Mouse (Mus musculus) brain, embryonic 18.5 days (tissue): ENCODE results near the gene Cyp4f18.
"Not testable (repeated sequence)": the region's sequence is repeated elsewhere in the genome, so short reads cannot be mapped to it uniquely, and the experiment has no call there.

ENCODE experiments used
- DNase-seq: peaks from one replicate; pipeline ENCODE4 v3.0.0-alpha.2; 2012; ENCODE audit warnings: low read depth, low spot score

The Cyp4f18 gene

DNA sequence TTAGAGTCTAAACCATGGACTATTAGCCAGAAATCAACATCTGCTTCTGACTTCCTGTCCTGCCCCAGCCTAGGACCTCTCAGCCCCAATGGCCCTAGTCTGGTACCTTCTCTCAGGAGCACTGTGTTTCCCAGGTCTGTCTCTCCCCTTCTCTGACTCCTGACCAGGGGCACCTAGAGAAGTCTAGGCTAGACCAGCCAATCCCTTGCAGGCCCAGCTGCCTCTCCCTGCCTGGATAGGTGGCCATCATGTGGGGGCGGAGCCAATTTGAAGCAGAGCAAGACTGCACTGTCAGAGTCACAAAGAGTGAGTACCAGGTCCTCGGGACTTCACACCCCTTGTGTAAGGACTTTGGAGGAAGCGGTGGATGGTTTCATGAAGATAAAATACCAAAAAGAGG is at the start of gene Cyp4f18:
TSS of gene Cyp4f18 (minus strand) at position 154 of the 400 bp plus-strand sequence.
- no peak for DNase-seq

DNA sequence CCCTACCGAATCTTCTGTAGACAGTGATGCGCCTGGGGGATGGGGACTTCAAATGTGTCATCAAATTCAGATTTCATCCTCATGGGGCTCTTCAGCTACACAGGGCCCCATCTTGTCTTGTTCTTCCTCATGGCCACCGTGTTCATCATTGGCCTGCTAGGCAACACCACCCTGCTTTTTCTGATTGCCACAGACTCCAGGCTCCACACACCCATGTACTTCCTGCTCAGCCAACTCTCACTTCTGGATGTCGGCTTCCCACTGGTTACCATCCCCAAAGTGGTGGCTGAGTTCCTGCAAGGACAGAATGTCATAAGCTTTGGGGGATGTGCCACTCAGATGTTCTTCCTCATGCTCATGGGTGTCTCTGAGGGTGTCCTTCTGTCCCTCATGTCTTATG is 48.2 kb upstream of the Cyp4f18 start:
- DNase-seq: not testable (repeated sequence)

DNA sequence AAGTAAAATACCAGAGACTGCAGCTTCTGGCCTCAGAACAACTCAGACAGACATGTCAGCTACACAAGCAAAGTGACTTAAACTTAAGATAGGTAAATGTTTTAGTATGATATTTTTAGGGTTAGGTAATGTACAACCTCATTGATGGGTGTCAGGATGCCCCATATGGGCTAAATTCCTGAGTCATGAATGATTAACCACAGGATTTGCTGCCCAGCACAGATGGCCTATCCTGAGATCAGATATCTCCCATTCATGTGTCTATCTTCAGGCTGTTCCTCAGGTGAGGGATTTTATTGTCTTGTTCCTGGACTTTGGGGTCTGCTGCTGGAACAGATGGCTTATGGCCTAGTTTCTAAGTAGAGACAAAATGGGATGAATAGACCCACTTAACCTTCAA is 45.2 kb upstream of the Cyp4f18 start:
- DNase-seq: not testable (repeated sequence)

DNA sequence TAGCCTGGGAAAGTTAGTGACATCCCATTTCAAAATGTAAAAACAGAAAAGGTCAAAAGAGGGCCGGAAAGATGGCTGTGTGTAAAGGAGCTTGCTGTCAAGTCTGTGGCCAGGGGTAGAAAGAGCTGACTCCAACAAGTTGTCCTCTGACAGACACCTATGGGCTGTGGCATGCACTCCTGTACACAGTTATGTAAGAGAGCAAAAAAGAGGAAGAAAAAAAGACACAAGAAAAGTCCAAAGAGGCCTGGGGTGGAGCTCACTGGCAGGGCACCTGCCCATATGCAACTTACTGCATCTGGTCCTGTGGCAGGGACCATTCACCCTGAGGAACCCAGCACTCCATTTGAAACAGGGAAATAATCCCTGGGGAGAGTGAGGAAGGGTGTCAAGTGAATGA is 33.1 kb upstream of the Cyp4f18 start:
- no peak for DNase-seq

DNA sequence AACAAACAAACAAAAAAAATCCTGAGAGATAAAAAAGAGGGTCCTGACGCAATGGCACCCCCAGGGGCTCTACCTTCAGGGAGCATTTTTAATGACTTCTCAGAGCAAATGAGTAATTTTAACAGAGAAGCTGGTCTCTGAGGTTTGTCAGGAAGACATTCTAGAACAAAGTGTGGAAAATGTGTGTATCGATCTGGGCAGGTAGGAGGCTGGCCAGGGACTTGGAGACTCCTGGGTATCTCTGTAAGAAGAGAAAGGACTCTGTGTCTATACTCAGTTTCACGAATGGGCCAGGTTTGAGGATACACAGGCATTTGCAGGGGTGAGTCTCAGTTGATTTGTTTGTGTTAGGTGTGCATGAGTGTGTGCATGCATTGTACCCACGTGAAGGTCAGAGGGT is 31.5 kb upstream of the Cyp4f18 start, which contains the start of gene Olfr372:
TSS of gene Olfr372 (plus strand) at position 301 of the 400 bp plus-strand sequence.
- DNase-seq: not testable (repeated sequence)

DNA sequence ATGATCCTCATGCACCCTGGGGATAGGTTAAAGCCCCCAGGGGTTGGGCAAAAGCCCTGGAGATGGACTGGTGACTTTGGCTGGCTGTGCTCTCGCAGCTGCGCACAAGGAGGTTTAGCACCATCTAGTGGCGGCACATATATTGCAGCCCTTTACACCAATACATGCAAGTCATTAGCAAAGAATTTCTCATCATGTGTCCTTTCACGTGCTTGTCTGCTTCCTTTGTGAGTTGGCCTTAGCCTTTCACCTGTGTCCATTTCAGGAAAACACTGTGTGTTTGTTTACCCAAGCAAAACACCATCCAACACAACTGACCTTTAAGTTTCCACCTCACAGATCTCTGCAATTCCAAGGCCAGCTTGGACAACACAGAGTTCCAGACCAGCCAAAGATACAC is 23.5 kb upstream of the Cyp4f18 start:
- not testable (repeated sequence) for DNase-seq

DNA sequence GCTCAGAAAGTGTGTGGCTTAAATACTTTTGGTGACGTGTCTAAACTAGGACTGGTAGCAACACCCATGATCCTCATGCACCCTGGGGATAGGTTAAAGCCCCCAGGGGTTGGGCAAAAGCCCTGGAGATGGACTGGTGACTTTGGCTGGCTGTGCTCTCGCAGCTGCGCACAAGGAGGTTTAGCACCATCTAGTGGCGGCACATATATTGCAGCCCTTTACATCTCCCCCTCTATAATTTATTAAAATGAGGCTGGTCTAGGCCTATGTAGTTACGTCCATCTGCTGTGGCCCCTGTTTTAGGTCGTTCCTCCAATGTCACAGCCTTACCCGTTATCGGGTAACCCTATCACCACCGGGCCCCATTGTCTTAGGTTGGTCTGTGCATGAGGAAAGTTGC is 15.5 kb upstream of the Cyp4f18 start:
- not testable (repeated sequence) for DNase-seq

DNA sequence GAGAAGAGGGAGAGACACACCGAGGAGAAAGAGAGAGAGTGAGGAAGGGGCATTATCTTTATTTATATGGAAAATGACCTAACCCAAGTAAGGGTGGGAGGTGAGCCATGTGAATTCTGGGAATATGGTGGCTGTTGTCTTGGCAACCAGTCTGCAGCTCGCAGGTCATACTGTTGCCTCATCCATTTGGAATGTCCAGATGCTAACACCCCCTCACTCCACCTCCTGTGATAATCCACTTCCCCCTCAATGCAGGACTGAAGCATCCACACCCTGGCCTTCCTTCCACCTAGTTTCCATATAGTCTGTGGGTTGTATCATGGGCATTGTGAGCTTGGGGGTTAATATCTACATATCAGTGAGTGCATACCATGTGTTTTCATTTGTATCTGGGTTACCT is 10.4 kb upstream of the Cyp4f18 start:
- no peak for DNase-seq

DNA sequence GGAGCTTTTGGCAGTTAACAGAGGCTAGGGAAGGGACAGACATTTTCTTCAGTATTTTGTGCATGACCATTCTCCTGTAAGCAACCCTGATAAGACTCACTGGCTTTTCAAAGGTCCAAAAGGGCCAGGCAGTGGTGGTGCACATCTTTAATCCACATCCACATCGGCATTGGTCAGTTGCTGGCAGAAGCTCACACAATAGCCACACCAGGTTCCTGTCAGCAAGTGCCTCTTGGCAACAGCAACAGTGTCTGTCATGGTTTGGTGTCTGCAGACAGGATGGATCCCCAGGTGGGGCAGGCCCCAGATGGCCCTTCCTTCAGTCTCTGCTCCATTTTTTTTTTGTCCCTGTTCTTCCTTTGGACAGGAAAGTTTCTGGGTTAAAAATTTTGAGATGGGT is 9.6 kb upstream of the Cyp4f18 start:
- not testable (repeated sequence) for DNase-seq

DNA sequence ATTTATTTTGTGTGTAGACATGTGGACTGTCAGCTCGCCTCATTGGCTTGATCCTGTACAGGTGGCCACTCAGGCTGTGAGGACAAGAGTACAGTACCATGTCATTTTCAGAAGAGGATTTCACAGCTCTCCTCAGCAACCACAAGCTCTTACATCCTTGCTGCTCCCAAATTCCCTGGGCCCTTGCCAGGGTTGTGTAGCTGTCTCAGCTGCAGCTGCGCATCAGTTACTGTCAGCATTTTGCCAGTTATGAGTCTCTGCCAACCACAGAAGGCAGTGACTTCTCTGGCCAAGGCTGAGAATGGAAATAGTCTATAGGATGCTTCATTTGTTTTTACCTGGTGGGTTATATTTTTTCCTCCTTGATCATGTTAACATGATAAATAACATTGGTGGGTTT is 8.7 kb upstream of the Cyp4f18 start:
- DNase-seq: no peak

DNA sequence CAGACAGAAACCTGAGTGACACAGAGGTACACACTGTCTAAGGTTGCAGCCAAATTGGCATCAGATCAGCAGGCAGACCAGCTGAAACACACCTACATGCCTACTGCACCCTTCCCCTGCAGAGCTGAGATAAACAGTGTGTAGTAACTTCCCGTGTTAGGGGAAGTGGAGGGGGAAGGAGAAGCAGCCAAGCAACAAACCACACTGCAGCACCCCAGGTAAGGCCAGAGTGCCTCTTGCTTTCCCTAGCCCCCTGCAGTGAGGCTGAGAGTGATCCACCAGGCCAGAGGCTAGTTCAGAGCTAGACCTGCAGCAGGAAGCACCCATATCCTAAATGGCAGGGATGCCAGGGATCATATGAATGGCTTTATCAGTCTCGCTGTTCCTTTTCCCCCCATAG is 7.9 kb upstream of the Cyp4f18 start:
- DNase-seq: not testable (repeated sequence)

DNA sequence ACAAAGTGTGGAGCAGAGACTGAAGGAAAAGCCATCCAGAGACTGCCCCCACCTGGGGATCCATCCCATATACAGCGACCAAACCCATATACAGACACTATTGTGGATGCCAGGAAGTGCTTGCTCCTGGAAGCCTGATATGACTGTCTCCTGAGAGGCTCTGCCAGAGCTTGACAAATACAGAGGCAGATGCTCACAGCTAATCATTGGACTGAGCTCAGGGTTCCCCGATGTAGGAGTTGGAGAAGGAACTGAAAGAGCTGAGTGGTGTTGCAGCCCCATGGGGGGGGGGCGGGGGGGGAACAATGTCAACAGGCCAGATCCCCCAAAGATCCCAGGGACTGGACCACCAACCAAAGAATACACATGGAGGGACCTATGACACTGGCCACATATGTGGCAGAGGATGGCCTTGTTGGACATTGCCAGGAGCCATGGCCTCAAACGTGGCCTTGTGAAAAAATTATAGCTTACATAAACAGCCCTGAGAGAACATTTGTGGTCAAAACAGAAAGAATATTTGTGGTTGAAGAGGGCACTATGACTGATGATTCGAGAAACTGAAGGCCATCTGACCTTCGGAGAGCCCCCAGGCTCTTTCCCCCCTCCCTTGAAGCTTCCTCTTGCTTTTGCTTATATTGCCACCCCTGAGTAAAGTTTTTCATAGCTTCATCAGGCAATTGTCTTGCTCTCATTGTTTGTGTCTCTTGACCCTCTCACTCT is 4.2 kb upstream of the Cyp4f18 start:
- not testable (repeated sequence) for DNase-seq

DNA sequence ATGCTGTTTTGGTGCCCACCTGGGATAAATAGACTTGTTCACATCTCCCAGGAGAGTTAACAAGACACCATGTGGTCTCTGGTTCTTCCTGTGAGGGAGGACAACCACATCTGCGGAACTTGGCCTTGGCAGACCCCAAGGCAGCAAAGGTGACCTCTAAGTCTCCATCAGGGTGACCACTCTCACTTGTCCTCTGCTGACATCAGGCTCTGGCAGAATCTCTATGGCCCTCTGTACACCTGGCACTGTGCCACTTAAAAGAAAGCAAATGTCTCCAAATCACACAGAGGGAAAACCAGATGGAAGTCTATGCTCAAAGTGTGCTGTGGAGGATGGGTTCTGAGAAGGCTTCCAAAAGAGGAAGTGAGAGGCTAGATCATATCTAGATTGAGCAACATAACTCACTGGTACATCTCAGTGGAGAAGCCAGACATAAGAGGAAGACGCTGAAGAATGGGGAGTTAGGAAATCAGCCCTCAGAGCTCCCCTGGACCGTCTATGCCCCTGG is 1.2 kb downstream of the Cyp4f18 start:
- DNase-seq: no peak

DNA sequence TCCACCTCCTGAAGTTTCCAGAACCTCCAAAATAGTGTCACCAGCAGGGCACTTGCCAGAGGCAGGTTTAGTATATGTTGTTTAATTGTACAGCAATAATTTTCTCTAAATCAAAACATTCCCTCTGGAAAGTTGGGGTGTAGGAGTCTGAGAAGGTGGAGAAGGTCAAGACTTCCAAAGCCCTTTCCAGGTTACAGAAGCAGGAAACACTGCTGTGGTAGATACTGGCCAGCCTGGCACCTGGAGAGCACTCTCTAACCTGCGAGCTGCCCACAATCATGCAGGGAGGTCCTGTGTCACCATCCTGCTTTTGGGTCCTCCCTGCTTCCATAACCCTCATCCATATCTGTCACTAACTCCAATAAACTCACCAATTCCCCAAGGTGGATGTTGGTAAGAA is 2.7 kb downstream of the Cyp4f18 start:
- no peak for DNase-seq

DNA sequence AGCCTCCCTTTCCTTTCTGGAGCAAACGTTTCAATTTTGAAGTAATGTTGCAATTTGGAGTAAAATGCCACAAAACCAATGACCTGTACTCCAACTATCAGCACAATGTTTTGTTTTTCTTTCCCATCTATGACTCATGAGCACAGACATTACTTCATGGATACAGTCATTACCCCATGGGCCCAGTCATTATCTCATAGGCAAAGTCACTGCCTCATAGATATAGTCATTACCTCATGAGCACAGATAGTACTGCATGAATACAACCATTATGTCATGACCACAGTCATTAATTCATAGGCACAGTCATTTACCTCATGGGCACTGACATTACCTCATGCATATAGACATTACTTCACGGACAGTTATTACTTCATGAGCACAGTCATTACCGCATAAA is 3.5 kb downstream of the Cyp4f18 start:
- no peak for DNase-seq

DNA sequence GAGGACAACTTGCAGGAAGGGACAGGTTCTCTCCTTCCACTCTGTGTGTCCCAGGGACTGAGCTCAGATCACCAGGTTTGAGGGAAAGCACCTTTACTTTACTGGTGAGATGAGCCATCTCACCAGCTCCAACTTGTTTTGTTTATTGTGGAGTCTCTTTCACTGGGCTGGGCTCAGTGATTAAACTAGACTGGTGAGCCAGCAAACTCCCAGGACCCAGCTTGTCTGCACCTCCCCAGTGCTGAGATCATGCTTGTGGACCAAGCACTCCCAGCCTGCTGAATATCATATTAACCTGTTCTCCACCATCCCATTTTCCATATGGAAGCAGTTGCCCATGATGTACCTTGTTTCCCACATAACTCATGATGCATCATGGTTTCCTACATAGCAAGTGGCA is 6.5 kb downstream of the Cyp4f18 start:
- DNase-seq: no peak

DNA sequence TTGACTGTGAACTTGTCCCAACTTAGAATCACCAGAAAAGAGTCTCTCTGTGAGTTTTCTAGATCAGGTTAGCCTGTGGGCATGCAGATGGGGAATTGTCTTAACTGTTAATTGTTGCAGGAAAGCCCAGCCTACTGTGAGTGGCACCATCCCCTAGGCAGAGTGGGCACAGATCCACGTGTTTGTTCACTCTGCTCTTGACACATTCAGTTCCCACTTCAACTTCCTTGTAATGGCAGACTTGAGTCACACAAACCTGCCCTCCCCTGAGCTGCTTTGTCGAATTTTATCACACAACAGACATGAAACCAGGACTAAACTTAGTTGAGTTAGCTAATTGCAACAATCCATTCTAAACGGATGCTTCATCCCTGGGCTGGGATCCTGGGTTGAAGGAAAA is 9.2 kb downstream of the Cyp4f18 start:
- DNase-seq: no peak

DNA sequence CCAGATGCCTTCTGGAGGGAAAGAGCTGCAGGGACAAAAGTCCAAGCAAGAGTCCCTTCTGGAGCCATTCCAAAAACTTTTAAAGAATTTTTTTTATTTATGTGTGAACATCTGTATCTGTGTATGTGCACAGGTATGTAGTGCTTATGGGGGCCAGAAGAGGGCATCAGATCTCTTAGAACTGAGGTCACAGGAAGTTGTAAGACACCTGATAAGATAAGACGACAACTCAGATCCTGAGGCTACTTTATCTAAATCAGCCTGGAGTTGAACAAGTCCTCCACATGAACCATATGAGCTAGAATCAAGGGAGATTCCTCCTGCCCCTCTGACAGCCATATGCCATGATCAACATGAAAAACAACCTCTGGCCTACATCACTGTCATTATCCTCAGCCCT is 10.0 kb downstream of the Cyp4f18 start:
- DNase-seq: no peak

DNA sequence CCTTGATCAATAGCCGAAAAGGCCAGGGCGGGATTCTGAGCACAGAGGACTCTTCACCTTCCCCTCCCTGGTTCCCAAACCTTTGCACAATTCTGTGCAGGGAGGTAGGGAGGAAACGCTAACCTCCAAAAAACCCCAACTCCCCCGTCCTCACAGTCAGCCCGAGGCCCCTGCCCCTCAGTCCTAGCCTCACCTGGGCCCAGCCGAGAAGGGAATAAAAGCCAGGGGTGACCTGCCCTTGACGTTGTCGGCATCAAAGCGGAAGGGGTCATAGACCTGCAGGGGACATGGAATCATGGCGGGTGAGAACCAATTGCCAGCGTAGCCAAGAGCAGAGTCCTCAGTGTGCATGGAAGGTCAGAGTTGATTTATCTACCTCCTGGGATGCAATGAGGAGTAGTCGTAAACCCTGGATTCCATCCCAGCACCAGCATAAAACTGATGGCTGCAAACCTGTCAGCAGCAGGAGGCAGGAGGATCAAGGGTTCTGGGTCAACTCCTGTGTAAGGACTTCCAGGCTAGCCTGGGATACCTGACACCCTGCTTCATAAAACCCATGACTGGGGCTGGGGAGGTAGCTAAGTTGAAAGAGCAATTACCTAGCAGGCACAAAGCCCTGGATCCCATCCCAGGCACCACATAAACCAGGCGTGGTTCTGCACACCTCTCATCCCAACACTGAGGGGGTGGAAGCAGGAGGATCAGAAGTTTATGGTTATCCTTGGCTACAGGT is 20.4 kb downstream of the Cyp4f18 start:
- no peak for DNase-seq

DNA sequence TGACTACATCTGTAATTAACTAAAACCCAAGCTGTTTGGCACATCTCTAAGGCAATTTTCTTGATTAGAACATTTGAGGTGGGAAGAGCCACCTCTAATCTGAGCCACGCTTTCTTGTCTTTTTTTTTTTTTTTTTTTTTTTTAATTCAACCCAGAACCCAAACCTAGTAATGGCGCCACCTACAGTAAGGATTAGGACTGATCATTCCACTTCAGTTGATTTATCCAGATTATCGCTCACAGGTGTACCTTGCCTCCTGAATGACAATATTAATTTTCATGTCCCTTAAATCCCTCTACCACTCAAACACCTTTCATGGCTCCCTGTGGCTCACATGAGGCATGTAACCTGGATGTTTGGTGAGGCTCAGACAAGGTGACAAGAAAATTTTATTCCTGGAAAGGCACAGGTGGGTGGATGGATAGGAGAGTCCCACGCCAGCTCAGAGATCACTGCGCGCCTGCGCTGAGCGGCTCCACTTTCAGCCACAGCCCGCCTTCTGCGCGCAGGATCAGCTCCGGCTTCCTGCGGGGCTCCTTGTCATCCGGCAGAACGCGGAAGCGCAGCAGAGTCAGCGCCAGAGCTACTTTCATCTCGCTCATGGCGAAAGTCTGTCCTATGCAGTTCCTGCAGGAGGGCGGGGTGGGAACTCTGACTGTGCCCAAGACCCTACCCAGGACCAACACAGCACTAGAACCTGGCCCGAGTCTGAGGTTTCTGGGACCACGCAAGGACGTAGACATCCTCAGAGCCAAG is 21.1 kb downstream of the Cyp4f18 start:
- DNase-seq: no peak

DNA sequence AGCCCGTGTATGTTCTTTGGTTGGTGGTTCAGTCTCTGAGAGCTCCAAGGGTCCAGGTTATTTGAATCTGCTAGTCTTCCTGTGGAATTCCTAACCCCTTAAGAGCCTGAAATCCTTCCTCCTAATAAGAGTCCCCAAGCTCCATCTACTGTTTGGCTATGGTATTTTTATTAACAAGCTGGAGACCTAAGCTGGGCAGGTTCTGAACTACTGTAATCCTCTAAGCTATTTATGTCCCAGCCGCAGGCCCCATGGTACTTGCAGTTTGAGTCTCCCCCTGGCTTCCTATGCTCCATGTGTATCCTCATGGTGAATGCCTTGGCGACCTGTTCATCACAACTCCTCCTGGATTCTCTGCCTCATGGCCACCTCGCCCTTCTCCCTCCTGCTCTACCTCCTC is 24.8 kb downstream of the Cyp4f18 start:
- DNase-seq: no peak

DNA sequence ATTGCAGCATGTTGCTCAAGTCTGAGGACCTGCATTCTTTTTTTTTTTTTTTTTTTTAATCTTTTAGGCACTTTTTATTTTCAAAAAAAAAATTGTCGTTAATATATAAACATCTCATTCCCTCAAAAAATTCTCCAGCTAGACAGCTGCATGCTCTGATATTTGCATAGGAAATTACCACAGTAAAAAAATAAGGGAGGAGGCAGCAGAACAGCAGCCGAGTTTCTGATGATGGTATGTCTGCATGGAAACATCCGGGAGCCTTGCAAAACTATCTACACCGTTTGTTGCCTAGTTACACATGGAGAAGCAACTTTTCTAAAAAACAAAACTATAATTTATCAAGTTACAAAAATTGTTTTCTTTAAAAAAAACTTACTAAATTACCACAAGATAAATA is 28.0 kb downstream of the Cyp4f18 start:
- DNase-seq: no peak
